Mouse (Mus musculus) forebrain, postnatal 0 days (tissue): ENCODE data around the gene Slc28a3. TPM values are rescaled to one million over a fixed set of nuclear protein-coding genes. Genes with fewer than 3 reads are reported as not detected.

Source experiments
- ATAC-seq: fragments of 200-750 bp; cut with Nextera tagmentation; 2 replicates; pipeline ENCODE4 v1.8.0; 2017; ENCODE audit warnings: mild to moderate bottlenecking, moderate library complexity
- DNase-seq: peaks from one replicate; pipeline ENCODE4 v3.0.0-alpha.2; 2015
- H3K27ac ChIP-seq: fragments of 300-500 bp; sonication (generic); 2 replicates; pipeline ENCODE4 v1.5.1; 2014; ENCODE audit warnings: low read depth, mild to moderate bottlenecking, antibody characterized with exemption, low read length, moderate library complexity, mixed read lengths
- H3K27me3 ChIP-seq: fragments of 300-500 bp; sonication (generic); 2 replicates; pipeline ENCODE4 v1.6.1; 2014; ENCODE audit warnings: mild to moderate bottlenecking, low read length, mixed read lengths; ENCODE audit not compliant: insufficient read depth
- H3K36me3 ChIP-seq: fragments of 300-500 bp; sonication (generic); 2 replicates; pipeline ENCODE4 v1.6.1; 2014; ENCODE audit warnings: mild to moderate bottlenecking, moderate library complexity; ENCODE audit not compliant: insufficient read depth
- H3K4me1 ChIP-seq: fragments of 300-500 bp; sonication (generic); 2 replicates; pipeline ENCODE4 v1.6.1; 2014; ENCODE audit warnings: antibody characterized with exemption; ENCODE audit not compliant: insufficient read depth
- H3K4me2 ChIP-seq: fragments of 300-500 bp; sonication (generic); 2 replicates; pipeline ENCODE4 v1.6.1; 2014; ENCODE audit warnings: low read depth, mild to moderate bottlenecking, moderate library complexity
- H3K4me3 ChIP-seq: fragments of 300-500 bp; sonication (generic); 2 replicates; pipeline ENCODE4 v1.5.1; 2014; ENCODE audit warnings: low read depth, low read length, mixed read lengths
- H3K9ac ChIP-seq: fragments of 300-500 bp; sonication (generic); 2 replicates; pipeline ENCODE4 v1.6.1; 2014; ENCODE audit warnings: mild to moderate bottlenecking
- H3K9me3 ChIP-seq: fragments of 300-500 bp; sonication (generic); 2 replicates; pipeline ENCODE4 v1.6.1; 2016; ENCODE audit warnings: low read length
- CTCF ChIP-seq: sonication (generic); IDR thresholded peaks from 2 replicates; pipeline ENCODE4 v1.5.1; 2016; ENCODE audit warnings: antibody characterized with exemption, control low read depth, low read depth
- WGBS: fragments of 180-500 bp; shearing (Covaris S2); extraction: QIAGEN DNeasy Blood & Tissue Kit; methylation state at CpG from one replicate; pipeline ENCODE4 v1.1.7; 2014; 5-methylcytosine and 5-hydroxymethylcytosine counted together
- polyA plus RNA-seq: library from polyadenylated mRNA; unstranded; fragments of >200 nt; fragmentation: Nextera tagmentation; extraction: Ambion mirVana; gene quantifications from 2 replicates; pipeline ENCODE4 v1.2.1, GENCODE M21; 2015
- total RNA-seq: library from RNA; depleted of rRNA; stranded (reverse); fragments of >200 nt; gene quantifications from 2 replicates; pipeline ENCODE4 v1.2.3, GENCODE M21; 2014

Gene Slc28a3
- total and polyA plus RNA-seq, 2 experiments from 2014 or later, result 0.05 to 0.11 TPM

DNA sequence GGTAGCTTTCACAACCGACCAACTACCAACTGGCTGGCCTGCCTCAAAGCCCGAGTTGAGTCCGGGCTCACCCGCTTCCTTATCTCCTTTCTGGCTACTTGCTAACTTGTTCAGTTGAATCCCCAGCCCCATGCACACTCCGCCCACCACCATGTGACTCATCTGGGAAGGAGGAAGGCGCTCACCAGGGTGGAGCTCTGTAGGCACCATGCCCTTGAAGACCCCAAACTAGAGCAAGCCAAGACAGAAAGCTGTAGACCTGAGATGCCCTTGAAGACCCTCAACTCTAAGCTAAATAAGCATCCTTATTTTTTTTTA lies 72.8 kb downstream of the Slc28a3 start:
- Histone ChIP-seq H3K9ac (no peak overlapping the region), H3K27ac (no peak overlapping the region), H3K4me1 (no peaks in the 10 kb centered on the region), H3K9me3 (no peaks in the 10 kb centered on the region), H3K4me3 (no peak overlapping the region), H3K36me3 (no peaks in the 10 kb centered on the region), H3K27me3 (no peaks in the 10 kb centered on the region), H3K4me2 (no peak overlapping the region)
- no peak for TF ChIP-seq CTCF
- ATAC-seq (no peak), DNase-seq (no peak)
- 85% methylated on average over 6 of the region's 6 CpGs for WGBS

DNA sequence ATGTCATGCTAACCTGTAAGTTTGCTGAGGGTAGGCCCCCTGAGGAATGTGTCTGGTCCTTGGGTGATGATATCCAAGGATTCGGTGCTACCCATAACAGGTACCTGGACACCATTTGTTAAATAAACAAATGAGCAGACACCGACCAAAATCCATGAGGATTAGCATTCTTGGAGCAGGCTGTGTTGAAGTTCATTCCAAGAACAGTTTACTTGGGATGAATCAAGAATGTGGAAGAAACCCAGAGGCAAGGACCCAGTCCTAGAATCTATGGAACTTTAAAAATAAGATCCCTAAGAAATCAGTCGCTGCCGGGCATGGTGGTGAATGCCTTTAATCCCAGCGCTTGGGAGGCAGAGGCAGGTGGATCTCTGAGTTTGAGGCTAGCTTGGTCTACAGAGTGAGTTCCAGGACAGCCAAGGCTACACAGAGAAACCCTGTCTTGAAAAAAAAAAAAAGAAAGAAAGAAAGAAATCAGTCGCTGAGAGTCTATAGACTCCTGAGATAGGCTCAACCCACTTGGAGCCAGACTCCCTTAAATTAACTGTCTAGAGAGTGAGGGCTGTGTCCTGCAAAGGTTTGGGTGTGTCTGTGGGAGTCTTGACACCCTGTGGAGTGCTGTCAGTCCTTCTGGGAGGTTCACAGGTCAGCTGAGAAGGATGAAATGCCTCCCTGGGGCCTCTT lies 73.3 kb downstream of the Slc28a3 start:
- DNase-seq (no peak), ATAC-seq (no peak)
- no peaks in the 10 kb centered on the region for H3K9me3 ChIP-seq
- WGBS, result 96% methylated on average over 6 of the region's 6 CpGs
- no peak overlapping the region for H3K4me2 ChIP-seq
- H3K36me3 ChIP-seq, result no peaks in the 10 kb centered on the region
- TF ChIP-seq CTCF, result no peak
- H3K27ac ChIP-seq, result no peak overlapping the region
- no peaks in the 10 kb centered on the region for H3K27me3 ChIP-seq
- no peak overlapping the region for H3K9ac ChIP-seq
- no peaks in the 10 kb centered on the region for H3K4me1 ChIP-seq
- no peak overlapping the region for H3K4me3 ChIP-seq

DNA sequence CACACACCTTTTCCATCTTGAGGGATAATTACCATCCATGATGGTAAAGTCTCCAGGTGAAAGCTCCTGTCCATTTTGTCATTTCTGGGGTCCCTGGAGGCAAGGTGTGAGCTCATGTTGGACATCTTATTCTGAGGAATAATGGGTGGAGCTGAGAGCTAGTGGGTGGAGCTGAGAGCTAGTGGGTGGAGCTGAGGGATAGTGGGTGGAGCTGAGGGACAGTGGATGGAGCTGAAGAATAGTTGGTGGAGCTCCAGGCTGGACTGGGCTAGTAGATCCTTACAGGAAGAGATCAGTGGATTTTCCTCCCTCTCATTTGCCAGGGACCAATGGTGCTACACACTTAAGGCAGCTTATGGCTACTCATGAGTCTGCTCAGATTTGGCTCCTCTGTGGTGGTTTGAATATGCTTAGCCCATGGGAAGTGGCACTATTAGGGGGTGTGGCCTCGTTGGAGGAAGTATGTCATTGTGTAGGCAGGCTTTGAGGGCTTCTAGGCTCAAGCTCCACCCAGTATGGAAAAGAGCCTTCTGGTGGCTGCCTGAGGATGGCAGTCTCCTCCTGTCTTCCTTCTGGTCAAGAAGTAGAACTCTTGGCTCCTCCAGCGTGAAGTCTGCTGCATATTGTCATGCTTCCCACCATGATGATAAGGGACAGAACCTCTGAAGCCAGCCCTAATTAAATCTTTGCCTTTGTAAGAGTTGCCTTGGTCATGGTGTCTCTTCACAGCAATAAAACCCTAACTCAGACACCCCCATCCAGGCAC lies 74.0 kb downstream of the Slc28a3 start:
- DNase-seq, result no peak
- no peaks in the 10 kb centered on the region for H3K27me3 ChIP-seq
- no peak for TF ChIP-seq CTCF
- H3K4me1 ChIP-seq, result no peaks in the 10 kb centered on the region
- ATAC-seq, result no peak
- no peak overlapping the region for H3K27ac ChIP-seq
- no peaks in the 10 kb centered on the region for H3K36me3 ChIP-seq
- 74% methylated on average over 2 of the region's 2 CpGs for whole genome bisulfite sequencing
- H3K9ac ChIP-seq, result no peak overlapping the region
- no peak overlapping the region for H3K4me3 ChIP-seq
- no peaks in the 10 kb centered on the region for H3K9me3 ChIP-seq
- H3K4me2 ChIP-seq, result no peak overlapping the region

DNA sequence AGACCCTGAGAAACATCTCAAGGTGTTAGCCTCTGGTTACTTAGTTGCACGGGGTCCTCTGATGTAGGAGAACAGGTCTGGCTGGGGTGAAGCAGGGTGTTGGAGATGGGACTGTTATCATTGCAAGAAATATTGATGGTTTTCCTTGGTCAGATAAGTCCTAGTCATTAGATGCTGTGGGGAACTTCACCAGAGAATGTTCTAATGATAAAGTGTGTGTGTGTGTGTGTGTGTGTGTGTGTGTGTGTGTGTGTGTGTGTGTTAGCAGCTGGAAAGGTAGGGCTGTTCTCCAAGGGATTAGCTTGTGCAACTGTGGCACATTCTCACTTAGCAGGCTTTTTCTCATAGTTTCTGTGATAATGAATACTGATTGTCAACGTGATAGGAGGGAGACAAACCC lies 75.4 kb downstream of the Slc28a3 start:
- H3K4me3 ChIP-seq, result no peak overlapping the region
- H3K9me3 ChIP-seq, result no peaks in the 10 kb centered on the region
- H3K27me3 ChIP-seq, result no peaks in the 10 kb centered on the region
- 70% methylated on average over 2 of the region's 2 CpGs for WGBS
- H3K27ac ChIP-seq, result no peak overlapping the region
- no peak for ATAC-seq
- no peak overlapping the region for H3K4me2 ChIP-seq
- DNase-seq, result no peak
- no peaks in the 10 kb centered on the region for H3K4me1 ChIP-seq
- no peak for TF ChIP-seq CTCF
- no peaks in the 10 kb centered on the region for H3K36me3 ChIP-seq
- H3K9ac ChIP-seq, result no peak overlapping the region

DNA sequence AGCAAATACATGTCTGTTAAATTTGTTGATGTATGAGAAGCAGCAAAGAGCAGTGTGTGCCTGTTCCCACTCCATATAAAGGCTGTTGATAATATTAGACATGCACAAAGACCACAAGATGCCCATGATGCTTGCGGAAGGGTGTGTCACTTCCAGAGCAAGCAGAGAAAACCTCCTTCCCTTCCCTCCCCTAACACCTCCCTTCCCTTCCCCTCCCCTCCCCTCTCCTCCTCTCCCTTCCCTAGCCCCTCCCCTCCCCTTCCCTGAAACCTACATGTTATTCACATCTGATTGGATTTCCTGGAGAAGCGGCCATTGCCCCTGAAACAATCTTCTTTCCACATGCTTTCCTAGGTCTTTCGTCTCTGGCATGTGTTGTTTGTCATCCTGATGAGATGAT lies 75.8 kb downstream of the Slc28a3 start:
- Histone ChIP-seq H3K27me3 (no peaks in the 10 kb centered on the region), H3K36me3 (no peaks in the 10 kb centered on the region), H3K27ac (no peak overlapping the region), H3K4me2 (no peak overlapping the region), H3K9ac (no peak overlapping the region), H3K4me3 (no peak overlapping the region), H3K9me3 (no peaks in the 10 kb centered on the region), H3K4me1 (no peaks in the 10 kb centered on the region)
- no peak for DNase-seq
- 78% methylated on average over 3 of the region's 3 CpGs for WGBS
- ATAC-seq, result no peak
- TF ChIP-seq CTCF, result no peak

DNA sequence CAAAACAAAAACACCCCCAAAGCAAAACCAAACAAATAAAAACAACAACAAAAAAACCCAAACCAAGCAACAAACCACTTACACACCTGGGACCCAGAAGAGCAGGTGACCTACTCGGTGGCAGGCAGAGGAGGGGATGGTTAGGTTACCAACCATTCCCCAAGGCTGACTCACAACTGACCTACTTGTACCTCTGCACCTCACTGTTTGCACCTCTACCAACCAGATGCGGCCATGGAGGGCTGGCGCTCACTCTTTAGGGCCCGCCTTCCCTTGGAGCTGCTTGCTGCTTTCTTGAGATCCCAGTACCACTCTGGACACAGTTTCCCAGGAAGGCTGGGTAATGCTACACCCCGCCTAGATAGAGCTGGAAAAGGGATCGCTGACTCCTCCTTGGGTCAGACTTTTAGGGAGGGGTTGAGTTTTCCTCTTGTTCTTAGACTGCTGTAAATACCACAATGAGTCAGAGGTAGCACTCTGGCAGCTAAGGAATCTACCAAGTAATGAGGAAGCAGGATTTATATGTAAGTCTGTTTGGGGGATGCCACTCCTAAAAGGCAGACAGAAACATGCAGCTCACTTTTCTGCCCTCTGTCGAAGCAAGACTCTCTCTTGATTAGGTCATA lies 76.3 kb downstream of the Slc28a3 start:
- H3K4me2 ChIP-seq, result no peak overlapping the region
- TF ChIP-seq CTCF, result no peak
- no peak overlapping the region for H3K4me3 ChIP-seq
- no peak overlapping the region for H3K27ac ChIP-seq
- ATAC-seq (no peak), DNase-seq (no peak)
- no peak overlapping the region for H3K9ac ChIP-seq
- no peaks in the 10 kb centered on the region for H3K9me3 ChIP-seq
- 78% methylated on average over 7 of the region's 7 CpGs for WGBS
- no peaks in the 10 kb centered on the region for H3K4me1 ChIP-seq
- H3K36me3 ChIP-seq, result no peaks in the 10 kb centered on the region
- no peaks in the 10 kb centered on the region for H3K27me3 ChIP-seq

DNA sequence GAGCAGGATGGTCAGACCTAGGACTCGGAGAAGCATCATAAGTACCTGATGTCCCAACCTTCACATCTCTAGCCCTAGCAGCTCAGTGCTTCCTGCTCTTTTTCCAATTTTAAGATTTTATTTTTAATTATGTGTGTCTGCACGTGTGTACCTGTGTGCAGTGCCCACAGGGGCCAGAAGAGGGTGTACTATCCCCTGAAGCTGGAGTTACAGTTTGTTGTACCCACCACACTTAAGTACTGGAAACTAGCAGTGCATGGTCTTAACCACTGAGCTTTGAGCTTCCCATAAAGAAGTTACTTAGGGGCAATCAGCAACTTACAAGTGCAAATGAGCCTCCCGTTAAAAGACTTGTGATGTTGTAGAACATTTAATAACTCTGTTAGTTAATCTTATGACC lies 86.1 kb downstream of the Slc28a3 start:
- Histone ChIP-seq H3K4me2 (no peak overlapping the region), H3K27me3 (no peaks in the 10 kb centered on the region), H3K9me3 (no peaks in the 10 kb centered on the region), H3K4me3 (no peak overlapping the region), H3K4me1 (no peaks in the 10 kb centered on the region), H3K36me3 (no peaks in the 10 kb centered on the region), H3K9ac (no peak overlapping the region), H3K27ac (no peak overlapping the region)
- DNase-seq (no peak), ATAC-seq (no peak)
- 93% methylated on average over 3 of the region's 3 CpGs for WGBS
- peak; percentile 6; the same call in 1 of the 2 replicates for TF ChIP-seq CTCF
